Mouse (Mus musculus) neural tube, embryonic 11.5 days (tissue): ENCODE results near the gene AI467606. TPM values are rescaled to one million over a fixed set of nuclear protein-coding genes. Genes with fewer than 3 reads are reported as not detected.
"Not testable (repeated sequence)": the region's sequence is repeated elsewhere in the genome, so short reads cannot be mapped to it uniquely, and the experiment has no call there.

ENCODE experiments used
- ATAC-seq: fragments of 200-750 bp; cut with Nextera tagmentation; 2 replicates; pipeline ENCODE4 v1.8.0; 2017; ENCODE audit warnings: moderate number of reproducible peaks, mild to moderate bottlenecking, moderate TSS enrichment, moderate library complexity; ENCODE audit not compliant: insufficient read depth, low FRiP score, low TSS enrichment
- DNase-seq: peaks from one replicate; pipeline ENCODE4 v3.0.0-alpha.2; 2015; ENCODE audit warnings: low spot score
- H3K27ac ChIP-seq: fragments of 300-500 bp; sonication (generic); 2 replicates; pipeline ENCODE4 v1.5.1; 2014; ENCODE audit warnings: low read depth, mild to moderate bottlenecking, low read length
- H3K27me3 ChIP-seq: fragments of 300-500 bp; sonication (generic); 2 replicates; pipeline ENCODE4 v1.6.1; 2014; ENCODE audit warnings: mild to moderate bottlenecking, low read length, mixed read lengths; ENCODE audit not compliant: control insufficient read depth, insufficient read depth
- H3K36me3 ChIP-seq: fragments of 300-500 bp; sonication (generic); 2 replicates; pipeline ENCODE4 v1.6.1; 2014; ENCODE audit warnings: mild to moderate bottlenecking, low read length, moderate library complexity, mixed read lengths; ENCODE audit not compliant: control insufficient read depth, insufficient read depth
- H3K4me1 ChIP-seq: fragments of 300-500 bp; sonication (generic); 2 replicates; pipeline ENCODE4 v1.6.1; 2014; ENCODE audit warnings: low read length, mixed read lengths; ENCODE audit not compliant: control insufficient read depth, insufficient read depth
- H3K4me2 ChIP-seq: fragments of 300-500 bp; sonication (generic); 2 replicates; pipeline ENCODE4 v1.6.1; 2014; ENCODE audit warnings: low read depth, mild to moderate bottlenecking, moderate library complexity
- H3K4me3 ChIP-seq: fragments of 300-500 bp; sonication (generic); 2 replicates; pipeline ENCODE4 v1.5.1; 2014; ENCODE audit warnings: low read depth, low read length
- H3K9ac ChIP-seq: fragments of 300-500 bp; sonication (generic); 2 replicates; pipeline ENCODE4 v1.6.1; 2014; ENCODE audit warnings: mild to moderate bottlenecking, low read length
- H3K9me3 ChIP-seq: fragments of 300-500 bp; sonication (generic); 2 replicates; pipeline ENCODE4 v1.6.1; 2016; ENCODE audit warnings: low read length; ENCODE audit not compliant: control insufficient read depth
- WGBS: fragments of 180-500 bp; shearing (Covaris S2); extraction: QIAGEN DNeasy Blood & Tissue Kit; methylation state at CpG from one replicate; pipeline ENCODE4 v1.1.7; 2014; 5-methylcytosine and 5-hydroxymethylcytosine counted together
- polyA plus RNA-seq: library from polyadenylated mRNA; unstranded; fragments of >200 nt; fragmentation: Nextera tagmentation; extraction: Ambion mirVana; gene quantifications from 2 replicates; pipeline ENCODE4 v1.2.1, GENCODE M21; 2014

Gene AI467606
- polyA plus RNA-seq, 1 experiment from 2014 or later: 1.1 TPM

DNA sequence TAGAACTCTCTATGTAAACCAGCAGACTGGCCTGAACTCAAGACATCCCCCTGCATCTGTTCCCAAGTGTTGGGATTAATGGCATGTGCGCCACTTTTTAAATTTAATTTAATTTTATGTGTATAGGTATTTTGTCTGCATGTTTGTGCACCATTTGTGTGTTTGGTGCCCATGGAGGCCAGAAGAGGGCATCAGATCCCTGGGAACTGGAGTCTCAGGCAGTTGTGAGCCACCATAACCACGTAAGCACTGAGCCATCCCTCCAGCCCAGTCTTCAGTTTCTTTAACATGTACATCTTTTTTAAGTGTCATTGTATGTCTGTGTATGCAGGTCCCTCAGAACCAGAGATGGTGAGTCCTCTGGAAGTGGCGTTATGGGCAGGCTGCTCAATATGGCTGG, 13.5 kb upstream of the AI467606 start:
- WGBS: 87% methylated on average over 3 of the region's 3 CpGs
- H3K36me3 ChIP-seq: no peaks in the 10 kb centered on the region

DNA sequence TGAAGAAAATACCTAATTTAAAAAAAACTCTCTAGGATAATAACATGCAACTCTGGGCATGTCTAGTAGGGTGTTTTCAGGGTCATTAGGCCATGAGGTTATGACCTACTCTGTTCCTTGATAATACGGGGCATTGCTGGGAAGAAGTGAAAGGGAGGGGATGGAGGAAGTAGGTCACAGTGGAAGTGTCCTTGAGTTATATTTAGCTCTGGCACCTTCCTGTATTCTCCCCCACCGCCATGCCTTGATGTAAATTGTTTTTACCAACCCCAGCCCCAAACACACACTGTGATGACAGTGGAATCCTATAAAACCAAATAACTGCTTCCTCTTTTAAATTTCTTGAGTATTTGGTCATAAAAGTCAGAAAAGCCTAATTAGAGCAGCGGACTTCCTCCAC, 11.1 kb upstream of the AI467606 start:
- 69% methylated on average over 3 of the region's 3 CpGs for WGBS
- no peak overlapping the region for H3K4me3 ChIP-seq
- H3K9me3 ChIP-seq: no peaks in the 10 kb centered on the region
- no peak for ATAC-seq
- no peak overlapping the region for H3K9ac ChIP-seq
- no peak overlapping the region for H3K4me2 ChIP-seq
- no peaks in the 10 kb centered on the region for H3K27me3 ChIP-seq
- no peak for DNase-seq
- no peak overlapping the region for H3K27ac ChIP-seq
- H3K36me3 ChIP-seq: no peaks in the 10 kb centered on the region
- H3K4me1 ChIP-seq: no peaks in the 10 kb centered on the region

More for the DNA sequence above, 13.5 kb upstream of the AI467606 start:
- DNase-seq (no peak), ATAC-seq (no peak)
- H3K4me1 ChIP-seq: no peaks in the 10 kb centered on the region
- no peaks in the 10 kb centered on the region for H3K9me3 ChIP-seq
- no peak overlapping the region for H3K4me3 ChIP-seq
- H3K9ac ChIP-seq: no peak overlapping the region
- H3K4me2 ChIP-seq: no peak overlapping the region
- H3K27ac ChIP-seq: no peak overlapping the region
- H3K27me3 ChIP-seq: no peaks in the 10 kb centered on the region

DNA sequence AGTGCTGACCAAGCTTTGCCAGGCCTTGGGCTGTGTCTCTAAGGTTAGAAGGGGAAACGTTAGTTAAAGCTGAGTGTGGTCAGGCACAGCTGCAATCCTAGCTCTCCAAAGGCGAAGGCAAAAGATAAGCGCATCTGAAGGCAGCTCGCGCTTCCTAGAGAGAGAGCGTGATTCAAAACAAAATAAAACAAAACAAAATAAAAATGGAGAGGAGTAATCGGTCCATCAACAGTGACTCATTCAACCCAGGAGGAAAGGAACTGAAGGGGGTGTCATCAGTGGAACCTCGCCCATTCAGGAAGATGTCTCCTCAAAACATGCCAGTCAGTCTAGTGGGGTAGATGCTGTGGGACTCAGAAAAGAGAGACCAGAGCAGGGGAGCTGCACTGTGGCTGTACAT, 8.9 kb upstream of the AI467606 start:
- 85% methylated on average over 8 of the region's 8 CpGs for WGBS
- no peak for ATAC-seq
- no peak for DNase-seq

DNA sequence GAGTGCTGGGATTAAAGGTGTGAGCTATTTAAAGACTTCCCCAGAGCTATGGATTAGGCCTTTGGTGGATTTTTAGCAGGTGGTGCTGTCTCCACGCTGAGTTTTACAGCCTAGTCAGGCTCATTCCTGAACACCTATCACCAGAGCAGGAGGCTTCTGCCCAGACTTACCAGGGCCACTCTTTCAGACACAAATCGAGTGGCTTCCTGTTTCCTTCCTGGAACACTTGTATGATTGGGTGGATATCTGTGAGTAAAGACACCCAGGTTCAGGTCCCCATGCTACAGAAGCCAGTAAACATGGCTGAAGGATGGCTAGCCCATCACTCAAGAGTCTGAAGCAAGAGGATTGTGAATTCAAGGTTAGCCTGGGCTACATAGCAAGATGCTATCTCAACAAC, 8.2 kb upstream of the AI467606 start:
- no peaks in the 10 kb centered on the region for H3K4me1 ChIP-seq
- 47% methylated on average over 2 of the region's 2 CpGs for WGBS
- ATAC-seq (no peak), DNase-seq (no peak)
- no peak overlapping the region for H3K9ac ChIP-seq
- no peak overlapping the region for H3K27ac ChIP-seq
- H3K36me3 ChIP-seq: no peaks in the 10 kb centered on the region
- H3K4me3 ChIP-seq: no peak overlapping the region
- H3K4me2 ChIP-seq: no peak overlapping the region
- no peaks in the 10 kb centered on the region for H3K27me3 ChIP-seq
- no peaks in the 10 kb centered on the region for H3K9me3 ChIP-seq

More for the DNA sequence above, 8.9 kb upstream of the AI467606 start:
- H3K4me2 ChIP-seq: no peak overlapping the region
- H3K27ac ChIP-seq: no peak overlapping the region
- no peaks in the 10 kb centered on the region for H3K4me1 ChIP-seq
- no peak overlapping the region for H3K4me3 ChIP-seq
- H3K27me3 ChIP-seq: no peaks in the 10 kb centered on the region
- H3K9ac ChIP-seq: no peak overlapping the region
- H3K36me3 ChIP-seq: no peaks in the 10 kb centered on the region
- H3K9me3 ChIP-seq: no peaks in the 10 kb centered on the region

DNA sequence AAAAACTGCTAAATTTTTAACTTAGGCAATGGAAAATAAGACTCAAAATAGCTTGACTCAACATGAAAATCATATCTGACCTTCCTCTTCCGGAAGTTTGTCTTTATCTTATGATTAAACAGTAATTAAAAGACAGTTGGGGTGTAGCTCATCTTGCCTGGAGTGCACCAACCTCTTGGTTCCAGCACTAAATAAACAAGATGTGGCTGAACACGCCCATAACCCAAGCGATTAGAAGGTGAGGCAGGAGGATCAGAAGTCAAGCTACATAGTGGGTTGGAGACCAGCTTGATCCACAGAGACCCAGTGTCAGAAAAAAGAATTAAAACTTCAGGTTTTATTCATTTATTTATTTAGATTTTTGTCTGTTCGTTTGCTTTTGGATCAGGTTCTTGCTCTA, 7.5 kb upstream of the AI467606 start:
- Histone ChIP-seq H3K9me3 (no peaks in the 10 kb centered on the region), H3K4me2 (no peak overlapping the region), H3K4me3 (no peak overlapping the region), H3K27ac (no peak overlapping the region), H3K36me3 (no peaks in the 10 kb centered on the region), H3K27me3 (no peaks in the 10 kb centered on the region), H3K4me1 (no peaks in the 10 kb centered on the region), H3K9ac (no peak overlapping the region)
- no peak for ATAC-seq
- no peak for DNase-seq
- WGBS: 85% methylated on average over 4 of the region's 4 CpGs

DNA sequence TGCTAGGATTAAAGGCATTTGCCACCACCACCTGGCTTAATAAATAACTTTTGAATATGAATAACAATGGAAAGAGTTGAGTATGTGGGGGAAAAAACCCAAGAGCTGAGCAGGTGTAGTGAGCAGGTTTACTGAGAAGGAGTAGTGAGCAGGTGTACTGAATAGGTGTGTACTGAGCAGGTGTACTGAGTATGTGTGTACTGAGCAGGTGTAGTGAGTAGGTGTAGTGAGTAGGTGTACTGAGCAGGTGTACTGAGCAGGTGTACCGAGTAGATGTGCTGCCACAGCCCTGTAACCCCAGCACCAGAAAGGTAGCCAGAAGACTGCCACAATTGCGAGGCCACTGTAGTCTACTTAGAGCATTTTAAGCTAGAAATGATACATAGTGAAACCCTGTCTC, 6.4 kb upstream of the AI467606 start:
- ATAC-seq: no peak
- H3K9me3 ChIP-seq: no peaks in the 10 kb centered on the region
- no peak overlapping the region for H3K9ac ChIP-seq
- no peak overlapping the region for H3K4me3 ChIP-seq
- H3K27me3 ChIP-seq: no peaks in the 10 kb centered on the region
- no peak overlapping the region for H3K4me2 ChIP-seq
- DNase-seq: no peak
- H3K4me1 ChIP-seq: peaks cover 5% of the 10 kb centered on the region; the same call in 1 of the 2 replicates
- no peaks in the 10 kb centered on the region for H3K36me3 ChIP-seq
- no peak overlapping the region for H3K27ac ChIP-seq
- 79% methylated on average over 2 of the region's 2 CpGs for WGBS

DNA sequence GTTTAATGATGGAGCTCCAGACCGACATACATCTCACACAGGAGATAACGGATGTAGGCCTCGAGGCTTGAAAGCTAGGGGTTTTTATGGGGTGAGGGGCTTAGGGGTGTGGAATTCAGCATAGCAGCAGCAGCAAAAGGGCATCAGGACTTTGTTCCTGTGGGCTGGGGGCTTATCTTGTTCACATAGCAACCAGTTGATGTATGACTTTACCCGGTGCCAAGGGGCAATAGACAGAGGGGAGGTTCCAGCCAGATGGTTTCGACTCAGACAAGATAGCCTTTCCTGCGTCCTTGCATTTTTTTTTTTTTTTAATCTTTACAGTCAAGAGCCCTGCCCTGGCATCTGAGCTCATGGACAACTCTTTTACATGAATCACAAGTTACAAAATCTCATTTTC, 5.4 kb upstream of the AI467606 start:
- H3K27ac ChIP-seq, DNase-seq, ATAC-seq, H3K27me3 ChIP-seq, H3K4me2 ChIP-seq, H3K4me3 ChIP-seq, H3K9me3 ChIP-seq, H3K36me3 ChIP-seq, H3K4me1 ChIP-seq, H3K9ac ChIP-seq: not testable (repeated sequence)
- WGBS: 65% methylated on average over 6 of the region's 6 CpGs

DNA sequence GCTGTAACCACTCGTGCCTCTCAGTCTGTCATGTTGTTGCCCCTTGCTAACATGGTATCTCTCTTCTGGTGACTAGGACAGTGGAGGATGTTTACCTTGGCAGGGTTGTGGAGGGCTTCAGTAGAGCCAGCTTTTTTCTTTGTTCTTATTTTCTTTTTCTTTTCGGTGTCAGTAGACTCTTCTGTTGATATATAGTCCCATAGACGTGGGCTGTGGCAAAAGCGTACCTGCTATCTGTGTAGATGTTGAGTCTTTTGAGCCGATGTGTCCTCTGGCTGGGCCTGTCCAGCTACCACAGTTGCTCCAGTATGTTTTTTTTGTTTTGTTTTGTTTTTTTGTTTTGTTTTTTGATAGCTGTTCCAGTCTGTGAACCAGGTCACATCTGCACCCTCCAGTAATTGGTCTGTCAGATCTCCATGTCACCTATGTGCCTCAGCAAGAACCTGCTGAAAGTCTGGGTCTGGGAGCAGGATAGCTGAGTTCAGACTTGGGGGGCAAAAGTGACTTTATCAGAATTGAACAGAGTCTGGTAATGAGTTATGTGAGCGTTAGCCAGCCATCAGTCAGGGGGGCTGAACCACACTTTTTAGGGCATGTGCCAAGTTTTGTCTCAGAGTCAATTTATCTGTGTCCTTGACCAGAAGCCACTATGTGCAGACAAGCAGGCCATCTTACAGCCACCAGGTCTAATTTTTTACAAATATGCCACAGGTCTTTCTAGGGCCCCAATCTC, 3.7 kb upstream of the AI467606 start, which contains the start of gene Zg16:
Zg16 (minus strand) TSS at position 51 of the 733 bp plus-strand sequence.
- not testable (repeated sequence) for H3K4me2 ChIP-seq, H3K9ac ChIP-seq, H3K4me1 ChIP-seq, DNase-seq, H3K4me3 ChIP-seq, H3K27ac ChIP-seq, H3K27me3 ChIP-seq, H3K36me3 ChIP-seq, H3K9me3 ChIP-seq, ATAC-seq
- WGBS: 83% methylated on average over 6 of the region's 6 CpGs

DNA sequence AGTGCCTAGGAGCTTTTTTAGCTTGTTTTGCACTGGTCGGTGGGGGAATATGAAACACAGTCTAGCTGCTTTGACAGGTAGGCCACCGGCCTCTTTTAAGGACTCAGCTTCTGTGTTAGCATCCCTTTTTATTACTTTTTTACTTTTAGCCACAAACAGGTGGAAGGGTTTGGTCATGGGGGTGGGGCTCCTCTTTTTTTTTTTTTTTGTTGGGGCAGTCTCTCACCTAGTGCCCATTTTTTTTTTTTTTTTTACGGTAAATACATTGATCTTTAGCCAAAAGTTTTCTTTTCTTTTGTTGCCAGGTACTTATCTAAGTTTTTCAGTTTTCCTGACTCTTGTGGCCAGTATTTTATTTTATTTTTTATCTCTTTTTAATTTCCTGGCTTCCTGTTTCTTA, 3.1 kb upstream of the AI467606 start:
- no peaks in the 10 kb centered on the region for H3K9me3 ChIP-seq
- H3K9ac ChIP-seq: no peak overlapping the region
- no peak overlapping the region for H3K4me2 ChIP-seq
- no peaks in the 10 kb centered on the region for H3K27me3 ChIP-seq
- H3K27ac ChIP-seq: no peak overlapping the region
- peaks cover 5% of the 10 kb centered on the region; the same call in 1 of the 2 replicates for H3K4me1 ChIP-seq
- no peak overlapping the region for H3K4me3 ChIP-seq
- H3K36me3 ChIP-seq: no peaks in the 10 kb centered on the region
- ATAC-seq (no peak), DNase-seq (no peak)
- WGBS: 93% methylated on average over 3 of the region's 3 CpGs
